In genomic region chr3:86187736-86188389, GRCm38 (mm10) we compare ENCODE assay signal across 27 mouse cellular contexts. TPM values are rescaled to one million over a fixed set of nuclear protein-coding genes. Genes with fewer than 3 reads are reported as not detected.
A peak's percentile ranks its signal among the peaks of the same experiment; 100 is the strongest.
DNase-seq lines count a peak whose midpoint lies in the region; ATAC-seq lines count a peak whose summit lies in the region.
"Had no signal": no experiment of that assay in that cellular context is flagged by ENCODE, and none has a peak within 500 bp of the region (broad histone marks: within the 10 kb centered on the region; RNA-seq: fewer than 3 reads in every experiment).

No protein-coding gene starts in this region.

- H3K4me3 ChIP-seq in embryonic facial prominence, embryonic 11.5 days (ENCODE audit: low read depth, low read length), result no peak overlapping the region
- no peak overlapping the region for H3K4me3 ChIP-seq in embryonic facial prominence, embryonic 10.5 days
- H3K4me3 ChIP-seq in lung, embryonic 16.5 days (ENCODE audit: low read length), result no peak overlapping the region
- H3K4me3 ChIP-seq in limb, embryonic 11.5 days (ENCODE audit: low read depth, low read length), result no peak overlapping the region
- no peak overlapping the region for H3K4me3 ChIP-seq in forebrain, embryonic 16.5 days (replicated peaks; ENCODE audit: low read length)
- H3K4me3 ChIP-seq: erythroblast, embryonic 14.5 days; hindbrain, embryonic 10.5 days; intestine, embryonic 15.5 days had no signal

- no peak overlapping the region for H3K27ac ChIP-seq in embryonic facial prominence, embryonic 11.5 days (replicated peaks; ENCODE audit: low read depth, low read length)
- H3K27ac ChIP-seq in embryonic facial prominence, embryonic 10.5 days (replicated peaks), result no peak overlapping the region
- peak overlapping the region; percentile 24 for H3K27ac ChIP-seq in lung, embryonic 16.5 days (ENCODE audit: low read length)
- peak overlapping the region; percentile 42; the same call in 1 of the 2 replicates for H3K27ac ChIP-seq in limb, embryonic 11.5 days (replicated peaks; ENCODE audit: low read depth, low read length)
- H3K27ac ChIP-seq in forebrain, embryonic 16.5 days (ENCODE audit: low read length), result no peak overlapping the region
- H3K27ac ChIP-seq: hindbrain, embryonic 10.5 days; intestine, embryonic 15.5 days had no signal

- no peak for ATAC-seq in embryonic facial prominence, embryonic 11.5 days (replicated peaks; ENCODE audit: insufficient number of reproducible peaks, low FRiP score, low TSS enrichment, low read depth)
- ATAC-seq in lung, embryonic 16.5 days (ENCODE audit: low read depth), result no peak; the same call in 1 of the 2 replicates
- ATAC-seq in limb, embryonic 11.5 days (ENCODE audit: insufficient number of reproducible peaks, low FRiP score, low TSS enrichment, low read depth), result peak; percentile 75
- ATAC-seq in forebrain, embryonic 16.5 days, result no peak
- ATAC-seq: CD4-positive, CD25-positive, alpha-beta regulatory T cell, adult 4 months; forebrain, postnatal 0 days; hindbrain, embryonic 16.5 days; intestine, embryonic 15.5 days; midbrain, embryonic 16.5 days had no signal

- no peaks in the 10 kb centered on the region for H3K4me1 ChIP-seq in embryonic facial prominence, embryonic 11.5 days (ENCODE audit: control insufficient read depth, insufficient read depth, low read length)
- H3K4me1 ChIP-seq in embryonic facial prominence, embryonic 10.5 days, result peaks cover 13% of the 10 kb centered on the region
- no peaks in the 10 kb centered on the region; the same call in 1 of the 2 replicates for H3K4me1 ChIP-seq in lung, embryonic 16.5 days (replicated peaks; ENCODE audit: control insufficient read depth, insufficient read depth, low read length)
- peaks cover 9% of the 10 kb centered on the region; the same call in 1 of the 2 replicates for H3K4me1 ChIP-seq in limb, embryonic 11.5 days (ENCODE audit: control insufficient read depth, insufficient read depth, low read length)
- no peaks in the 10 kb centered on the region for H3K4me1 ChIP-seq in forebrain, embryonic 16.5 days (replicated peaks; ENCODE audit: control insufficient read depth, insufficient read depth, low read length)
- H3K4me1 ChIP-seq: intestine, embryonic 15.5 days had no signal

- H3K9me3 ChIP-seq in embryonic facial prominence, embryonic 11.5 days (replicated peaks; ENCODE audit: control insufficient read depth, low read length), result no peaks in the 10 kb centered on the region
- no peaks in the 10 kb centered on the region for H3K9me3 ChIP-seq in embryonic facial prominence, embryonic 10.5 days
- no peaks in the 10 kb centered on the region for H3K9me3 ChIP-seq in lung, embryonic 16.5 days (ENCODE audit: control insufficient read depth, low read length)
- no peaks in the 10 kb centered on the region for H3K9me3 ChIP-seq in limb, embryonic 11.5 days (ENCODE audit: control insufficient read depth, low read length)
- H3K9me3 ChIP-seq in forebrain, embryonic 16.5 days (ENCODE audit: control insufficient read depth, low read length), result no peaks in the 10 kb centered on the region
- H3K9me3 ChIP-seq: hindbrain, embryonic 10.5 days; intestine, embryonic 15.5 days had no signal

- no peaks in the 10 kb centered on the region for H3K27me3 ChIP-seq in embryonic facial prominence, embryonic 11.5 days (ENCODE audit: control insufficient read depth, insufficient read depth, low read length)
- no peaks in the 10 kb centered on the region for H3K27me3 ChIP-seq in embryonic facial prominence, embryonic 10.5 days (replicated peaks; ENCODE audit: low read depth, poor library complexity, severe bottlenecking)
- no peaks in the 10 kb centered on the region for H3K27me3 ChIP-seq in lung, embryonic 16.5 days (ENCODE audit: control insufficient read depth, insufficient read depth, low read depth, low read length)
- no peaks in the 10 kb centered on the region for H3K27me3 ChIP-seq in limb, embryonic 11.5 days (ENCODE audit: control insufficient read depth, insufficient read depth, low read length)
- H3K27me3 ChIP-seq in forebrain, embryonic 16.5 days (replicated peaks; ENCODE audit: control insufficient read depth, insufficient read depth, low read length), result no peaks in the 10 kb centered on the region
- H3K27me3 ChIP-seq: intestine, embryonic 15.5 days had no signal

- 58% methylated on average over 5 of the region's 5 CpGs for WGBS in embryonic facial prominence, embryonic 11.5 days
- WGBS in embryonic facial prominence, embryonic 10.5 days, result 68% methylated on average over 5 of the region's 5 CpGs
- WGBS in lung, embryonic 16.5 days, result 44% methylated on average over 5 of the region's 5 CpGs
- WGBS in limb, embryonic 11.5 days, result 15% methylated on average over 5 of the region's 5 CpGs
- 69% methylated on average over 5 of the region's 5 CpGs for WGBS in forebrain, embryonic 16.5 days

- peak; percentile 12 for DNase-seq in embryonic facial prominence, embryonic 11.5 days (ENCODE audit: low spot score)
- no peak for DNase-seq in embryonic facial prominence, embryonic 10.5 days (ENCODE audit: low spot score)
- no peak for DNase-seq in lung, postnatal 4 days
- DNase-seq in limb, embryonic 11.5 days (ENCODE audit: low spot score), result peak; percentile 57
- no peak for DNase-seq in left cerebral cortex, postnatal 4 days
- DNase-seq: adrenal gland, postnatal 14 days; cerebellum, adult 11 months; cerebellum, adult 9-11 months; embryo, embryonic 11 days; forebrain, postnatal 0 days; gastrocnemius, postnatal 10 days; heart, postnatal 14 days; kidney, adult 9 months; kidney, postnatal 25 days; right cerebral cortex, postnatal 25 days; spleen, adult 18-20 months; thymus, postnatal 14 days had no signal

- intact Hi-C loops in left cerebral cortex, postnatal 4 days (cut with DNase I), result no loop called here

- H3K36me3 ChIP-seq in embryonic facial prominence, embryonic 11.5 days (replicated peaks; ENCODE audit: control insufficient read depth, insufficient read depth, low read depth, low read length), result no peaks in the 10 kb centered on the region
- no peaks in the 10 kb centered on the region for H3K36me3 ChIP-seq in embryonic facial prominence, embryonic 10.5 days (replicated peaks)
- H3K36me3 ChIP-seq in lung, embryonic 16.5 days (ENCODE audit: control insufficient read depth, insufficient read depth, low read length), result no peaks in the 10 kb centered on the region
- H3K36me3 ChIP-seq in limb, embryonic 11.5 days (ENCODE audit: control insufficient read depth, insufficient read depth, low read length), result no peaks in the 10 kb centered on the region
- no peaks in the 10 kb centered on the region for H3K36me3 ChIP-seq in forebrain, embryonic 16.5 days (ENCODE audit: control insufficient read depth, insufficient read depth)
- H3K36me3 ChIP-seq: hindbrain, embryonic 10.5 days; intestine, embryonic 15.5 days had no signal

- no peak overlapping the region for H3K4me2 ChIP-seq in embryonic facial prominence, embryonic 11.5 days (ENCODE audit: low read depth, low read length)
- no peak overlapping the region for H3K4me2 ChIP-seq in lung, embryonic 16.5 days (ENCODE audit: low read depth, low read length)
- no peak overlapping the region for H3K4me2 ChIP-seq in limb, embryonic 11.5 days (ENCODE audit: low read depth, severe bottlenecking)
- H3K4me2 ChIP-seq in forebrain, embryonic 16.5 days (ENCODE audit: low read length), result no peak overlapping the region
- H3K4me2 ChIP-seq: intestine, embryonic 15.5 days; liver, embryonic 11.5 days; midbrain, embryonic 11.5 days had no signal

- no peak overlapping the region for H3K9ac ChIP-seq in embryonic facial prominence, embryonic 11.5 days (replicated peaks; ENCODE audit: low read length)
- H3K9ac ChIP-seq in lung, embryonic 16.5 days (ENCODE audit: low read length), result no peak overlapping the region
- H3K9ac ChIP-seq in limb, embryonic 11.5 days (ENCODE audit: low read length), result no peak overlapping the region
- H3K9ac ChIP-seq in forebrain, embryonic 16.5 days (replicated peaks; ENCODE audit: low read depth, low read length), result no peak overlapping the region
- H3K9ac ChIP-seq: forebrain, postnatal 0 days; intestine, embryonic 15.5 days had no signal

RNA-seq across cellular contexts. Expression of gene Lrba, which starts 36.6 kb away (rescaled TPM):
- polyA plus RNA-seq in embryonic facial prominence, embryonic 11.5 days (2014; fragmentation: Nextera tagmentation; extraction: Ambion mirVana), result 8.9 and 10.2 TPM in 2 replicates
- 9.1 and 10.5 TPM in 2 replicates for polyA plus RNA-seq in embryonic facial prominence, embryonic 10.5 days (2016; fragmentation: Nextera tagmentation; extraction: Ambion mirVana)
- polyA plus RNA-seq in lung, embryonic 16.5 days (2015; fragmentation: Nextera tagmentation; extraction: Ambion mirVana), result 2.8 and 3.4 TPM in 2 replicates
- polyA plus RNA-seq in limb, embryonic 11.5 days (2014; fragmentation: Nextera tagmentation; extraction: Ambion mirVana), result 11.1 and 11.9 TPM in 2 replicates
- 2.0 and 2.3 TPM in 2 replicates for polyA plus RNA-seq in forebrain, embryonic 16.5 days (2015; fragmentation: Nextera tagmentation; extraction: Ambion mirVana)
- total RNA-seq in left cerebral cortex, postnatal 4 days (2021), result 10 to 100 TPM; 19.2 to 19.3 TPM

RNA-seq across cellular contexts. Expression of gene Rps3a1, which starts 45.4 kb away (rescaled TPM):
- polyA plus RNA-seq in embryonic facial prominence, embryonic 11.5 days (2014; fragmentation: Nextera tagmentation; extraction: Ambion mirVana), result 1,393 and 1,448 TPM in 2 replicates
- polyA plus RNA-seq in embryonic facial prominence, embryonic 10.5 days (2016; fragmentation: Nextera tagmentation; extraction: Ambion mirVana), result 1,198 and 1,219 TPM in 2 replicates
- polyA plus RNA-seq in lung, embryonic 16.5 days (2015; fragmentation: Nextera tagmentation; extraction: Ambion mirVana), result 1,246 and 1,285 TPM in 2 replicates
- polyA plus RNA-seq in limb, embryonic 11.5 days (2014; fragmentation: Nextera tagmentation; extraction: Ambion mirVana), result 1,399 and 1,412 TPM in 2 replicates
- polyA plus RNA-seq in forebrain, embryonic 16.5 days (2015; fragmentation: Nextera tagmentation; extraction: Ambion mirVana), result 654 and 744 TPM in 2 replicates
- total RNA-seq in left cerebral cortex, postnatal 4 days (2021), result 100 to 1,000 TPM; 534 to 591 TPM

Comparison
In these comparisons a context has a peak if more than half of its experiments do, and no peak if none do; other contexts are left out.
1. DNase-seq: peak in embryonic facial prominence, embryonic 11.5 days (single experiment) and limb, embryonic 11.5 days (single experiment); none in embryonic facial prominence, embryonic 10.5 days (single experiment), lung, postnatal 4 days (0 of 2) and left cerebral cortex, postnatal 4 days (single experiment).
2. H3K27ac ChIP-seq: peak in lung, embryonic 16.5 days (single experiment) and limb, embryonic 11.5 days (single experiment); none in embryonic facial prominence, embryonic 11.5 days (single experiment), embryonic facial prominence, embryonic 10.5 days (single experiment) and forebrain, embryonic 16.5 days (single experiment).